Comparison of ENCODE assay signal across 9 mouse cellular contexts in genomic region chr15:103358278-103359121, GRCm38 (mm10). TPM values are rescaled to one million over a fixed set of nuclear protein-coding genes. Genes with fewer than 3 reads are reported as not detected.
DNase-seq lines count a peak whose midpoint lies in the region; ATAC-seq and TF ChIP-seq lines count a peak whose summit lies in the region.
"Had no signal": no experiment of that assay in that cellular context is flagged by ENCODE, and none has a peak within 500 bp of the region (broad histone marks: within the 10 kb centered on the region; RNA-seq: fewer than 3 reads in every experiment).

No protein-coding gene starts in this region.

- H3K36me3 ChIP-seq in forebrain, embryonic 12.5 days (replicated peaks) = 0 out of 2 replicates have a peak, but pooled peaks cover 11% of the 10 kb centered on the region
- H3K36me3 ChIP-seq in forebrain, embryonic 14.5 days (ENCODE audit: control insufficient read depth, insufficient read depth, low read length) = no peaks in the 10 kb centered on the region
- H3K36me3 ChIP-seq in limb, embryonic 14.5 days (ENCODE audit: control insufficient read depth, insufficient read depth, low read length) = peaks cover 39% of the 10 kb centered on the region

- H3K4me1 ChIP-seq in forebrain, embryonic 12.5 days = peaks cover 5% of the 10 kb centered on the region
- H3K4me1 ChIP-seq in forebrain, embryonic 14.5 days (ENCODE audit: control insufficient read depth, insufficient read depth, low read length) = no peaks in the 10 kb centered on the region
- H3K4me1 ChIP-seq in limb, embryonic 14.5 days (ENCODE audit: control insufficient read depth, insufficient read depth, low read length) = peaks cover 14% of the 10 kb centered on the region

- H3K4me2 ChIP-seq in forebrain, embryonic 12.5 days = no peak overlapping the region
- no peak overlapping the region for H3K4me2 ChIP-seq in forebrain, embryonic 14.5 days (ENCODE audit: low read length)
- no peak overlapping the region for H3K4me2 ChIP-seq in limb, embryonic 14.5 days (replicated peaks; ENCODE audit: low read depth, low read length, severe bottlenecking)

- no peak overlapping the region for H3K27ac ChIP-seq in forebrain, embryonic 12.5 days
- H3K27ac ChIP-seq in forebrain, embryonic 14.5 days (ENCODE audit: low read depth, low read length) = no peak overlapping the region
- peak overlapping the region; percentile 49 for H3K27ac ChIP-seq in limb, embryonic 14.5 days (replicated peaks; ENCODE audit: low read depth, low read length)

- peak; percentile 41; the same call in 1 of the 2 replicates for ATAC-seq in forebrain, embryonic 12.5 days (ENCODE audit: low FRiP score)
- ATAC-seq in forebrain, embryonic 14.5 days = no peak
- peak; percentile 66 for ATAC-seq in limb, embryonic 14.5 days (ENCODE audit: low FRiP score, low read depth)
- ATAC-seq in erythroid progenitor cell, adult 5-6 weeks (replicated peaks; ENCODE audit: low FRiP score, poor library complexity, severe bottlenecking) = no peak

- WGBS in forebrain, embryonic 12.5 days = 39% methylated on average over 4 of the region's 4 CpGs
- WGBS in forebrain, embryonic 14.5 days = 41% methylated on average over 4 of the region's 4 CpGs
- WGBS in limb, embryonic 14.5 days = 21% methylated on average over 4 of the region's 4 CpGs

- H3K27me3 ChIP-seq in forebrain, embryonic 12.5 days = no peaks in the 10 kb centered on the region
- no peaks in the 10 kb centered on the region for H3K27me3 ChIP-seq in forebrain, embryonic 14.5 days (replicated peaks; ENCODE audit: control insufficient read depth, insufficient read depth, low read length)
- H3K27me3 ChIP-seq in limb, embryonic 14.5 days (ENCODE audit: control insufficient read depth, insufficient read depth, low read length) = no peaks in the 10 kb centered on the region

- H3K4me3 ChIP-seq in forebrain, embryonic 12.5 days (replicated peaks) = no peak overlapping the region
- H3K4me3 ChIP-seq in forebrain, embryonic 14.5 days (ENCODE audit: low read depth, low read length) = no peak overlapping the region
- H3K4me3 ChIP-seq in limb, embryonic 14.5 days (replicated peaks; ENCODE audit: low read length) = no peak overlapping the region

- no peak overlapping the region for H3K9ac ChIP-seq in forebrain, embryonic 12.5 days
- no peak overlapping the region for H3K9ac ChIP-seq in forebrain, embryonic 14.5 days (ENCODE audit: low read length)
- no peak overlapping the region for H3K9ac ChIP-seq in limb, embryonic 14.5 days (ENCODE audit: low read depth, low read length, severe bottlenecking)

- H3K9me3 ChIP-seq in forebrain, embryonic 12.5 days = no peaks in the 10 kb centered on the region
- H3K9me3 ChIP-seq in forebrain, embryonic 14.5 days (replicated peaks; ENCODE audit: control insufficient read depth, low read length) = no peaks in the 10 kb centered on the region
- H3K9me3 ChIP-seq in limb, embryonic 14.5 days (ENCODE audit: control insufficient read depth, low read length) = no peaks in the 10 kb centered on the region

- no peak for TF ChIP-seq POLR2A in limb, embryonic 14.5 days (IDR thresholded peaks at IDR 0.05; ENCODE audit: borderline replicate concordance, extremely low read depth, insufficient read depth, insufficient read length)

- DNase-seq in forebrain, embryonic 14.5 days (ENCODE audit: low spot score) = no peak
- peak; percentile 43 for DNase-seq in ES-CJ7 (ENCODE audit: low read depth, low spot score)
- DNase-seq in fibroblast of lung, adult 2 months (ENCODE audit: low read depth) = peak; percentile 93
- peak; percentile 52 for DNase-seq in limb, embryonic 14.5 days (ENCODE audit: low spot score)
- no peak for DNase-seq in layer of hippocampus, postnatal 14 days (ENCODE audit: low spot score in 2 of 2)
- no peak for DNase-seq in urinary bladder, postnatal 10 days (ENCODE audit: low spot score)
- DNase-seq: gastrocnemius, postnatal 10 days had no signal

RNA-seq across cellular contexts. Expression of gene Itga5, which starts 8.1 kb away (rescaled TPM):
- 16.8 and 17.3 TPM in 2 replicates for polyA plus RNA-seq in forebrain, embryonic 12.5 days (2016; fragmentation: Nextera tagmentation; extraction: Ambion mirVana)
- 5.3 and 7.7 TPM in 2 replicates for polyA plus RNA-seq in forebrain, embryonic 14.5 days (2014; fragmentation: Nextera tagmentation; extraction: Ambion mirVana)
- polyA plus RNA-seq in limb, embryonic 14.5 days (2012; rRNA removed) = 71.2 and 91.3 TPM in 2 replicates
- polyA plus RNA-seq in limb, embryonic 14.5 days (2014; fragmentation: Nextera tagmentation; extraction: Ambion mirVana) = 63.4 and 66.5 TPM in 2 replicates
- total RNA-seq in erythroid progenitor cell, adult 5-6 weeks (2015; ENCODE audit: low replicate concordance) = 2.2 and 5.0 TPM in 2 replicates
- total RNA-seq in erythroid progenitor cell, adult 5-6 weeks (2017; ENCODE audit: low replicate concordance) = 0.15 and 0.39 TPM in 2 replicates
- 1 to 10 TPM; 3.4 to 5.8 TPM for total RNA-seq in layer of hippocampus, postnatal 14 days (2021)

RNA-seq across cellular contexts. Expression of gene Zfp385a, which starts 18.6 kb away (rescaled TPM):
- polyA plus RNA-seq in forebrain, embryonic 12.5 days (2016; fragmentation: Nextera tagmentation; extraction: Ambion mirVana) = 16.1 and 16.8 TPM in 2 replicates
- polyA plus RNA-seq in forebrain, embryonic 14.5 days (2014; fragmentation: Nextera tagmentation; extraction: Ambion mirVana) = 11.7 and 13.9 TPM in 2 replicates
- 23.4 and 28.8 TPM in 2 replicates for polyA plus RNA-seq in limb, embryonic 14.5 days (2012; rRNA removed)
- polyA plus RNA-seq in limb, embryonic 14.5 days (2014; fragmentation: Nextera tagmentation; extraction: Ambion mirVana) = 16.4 and 19.1 TPM in 2 replicates
- total RNA-seq in erythroid progenitor cell, adult 5-6 weeks (2015; ENCODE audit: low replicate concordance) = 4.2 and 6.5 TPM in 2 replicates
- total RNA-seq in erythroid progenitor cell, adult 5-6 weeks (2017; ENCODE audit: low replicate concordance) = 0.30 and 0.77 TPM in 2 replicates
- total RNA-seq in layer of hippocampus, postnatal 14 days (2021) = 10 to 100 TPM; 43.2 to 44.4 TPM

RNA-seq across cellular contexts. Expression of gene Gpr84, which starts 48.1 kb away (rescaled TPM):
- 0.10 and 0.37 TPM in 2 replicates for polyA plus RNA-seq in forebrain, embryonic 12.5 days (2016; fragmentation: Nextera tagmentation; extraction: Ambion mirVana)
- 0.39 and 0.47 TPM in 2 replicates for polyA plus RNA-seq in forebrain, embryonic 14.5 days (2014; fragmentation: Nextera tagmentation; extraction: Ambion mirVana)
- polyA plus RNA-seq in limb, embryonic 14.5 days (2012; rRNA removed) = 0.34 and 0.53 TPM in 2 replicates
- 0.23 and 0.51 TPM in 2 replicates for polyA plus RNA-seq in limb, embryonic 14.5 days (2014; fragmentation: Nextera tagmentation; extraction: Ambion mirVana)
- total RNA-seq in erythroid progenitor cell, adult 5-6 weeks (2015; ENCODE audit: low replicate concordance) = 0.72 TPM in 1 of 2 replicates, not detected in the other
- total RNA-seq in erythroid progenitor cell, adult 5-6 weeks (2017; ENCODE audit: low replicate concordance) = 3.9 TPM in 1 of 2 replicates, not detected in the other
- total RNA-seq in layer of hippocampus, postnatal 14 days (2021) = under 1 TPM; 0.74 to 0.81 TPM

Comparison
In these comparisons a context has a peak if more than half of its experiments do, and no peak if none do; other contexts are left out.
1. ATAC-seq: peak in forebrain, embryonic 12.5 days (single experiment) and limb, embryonic 14.5 days (single experiment); none in forebrain, embryonic 14.5 days (single experiment) and erythroid progenitor cell, adult 5-6 weeks (single experiment).
2. DNase-seq: peak in ES-CJ7 (single experiment), fibroblast of lung, adult 2 months (single experiment) and limb, embryonic 14.5 days (single experiment); none in forebrain, embryonic 14.5 days (single experiment), layer of hippocampus, postnatal 14 days (0 of 2) and urinary bladder, postnatal 10 days (single experiment).